Mouse (Mus musculus) lung, postnatal 0 days (tissue): ENCODE results near the gene Snx7.

ENCODE experiments used
- CTCF ChIP-seq: IDR thresholded peaks from 2 replicates; pipeline ENCODE4 v1.5.1; 2016; ENCODE audit warnings: antibody characterized with exemption, mild to moderate bottlenecking
- EP300 ChIP-seq: IDR thresholded peaks from 2 replicates; pipeline ENCODE4 v1.6.1; 2016; ENCODE audit warnings: antibody characterized with exemption, mild to moderate bottlenecking, control low read depth

GRCm38 (mm10) chr3:117752151-117752757, 116.5 kb downstream of the Snx7 start:
- TF ChIP-seq CTCF (no peak), EP300 (no peak)
